Mouse (Mus musculus) left cerebral cortex, postnatal 25 days (tissue): ENCODE measurements at regions not wholly inside any gene's neighbourhood (a gene's known extent, or its start where the extent isn't known, plus 50 kb on each side); places are given as distances from the start of the nearest gene placed in this dataset.
"Not testable (repeated sequence)": the region's sequence is repeated elsewhere in the genome, so short reads cannot be mapped to it uniquely, and the experiment has no call there.

Experiments used
- DNase-seq, 2 experiments: peaks; one replicate each; pipeline ENCODE4 v3.0.0; 2022; ENCODE audit warnings: low spot score in 2 of 2, mixed read lengths in 1 of 2
- intact Hi-C: fragments of 180-260 bp; cut with DNase I; formaldehyde crosslinking; loops from one replicate; pipeline ENCODE4 v1.15.1; 2025

DNA sequence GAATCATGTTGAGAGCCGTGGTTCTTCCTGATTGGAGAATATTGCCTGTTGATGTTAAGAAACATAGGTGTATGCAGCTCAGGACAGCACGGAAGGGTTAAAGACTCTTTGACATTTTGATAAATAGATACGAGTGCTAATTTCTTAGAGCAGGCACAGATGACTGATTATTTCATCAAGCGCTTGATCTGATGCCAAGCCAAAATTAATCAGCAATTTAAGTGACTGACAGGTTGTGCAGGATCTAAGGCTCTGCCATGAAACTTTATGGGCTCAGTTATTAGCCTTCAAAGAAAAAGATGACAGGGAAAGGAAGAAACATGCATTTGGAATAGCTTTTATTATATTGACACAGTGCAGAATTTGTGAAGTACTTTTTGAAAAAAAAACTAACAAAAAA is 157.2 kb upstream of the Gje1 start:
- intact Hi-C loops = no loop called here
- DNase-seq = no peak

DNA sequence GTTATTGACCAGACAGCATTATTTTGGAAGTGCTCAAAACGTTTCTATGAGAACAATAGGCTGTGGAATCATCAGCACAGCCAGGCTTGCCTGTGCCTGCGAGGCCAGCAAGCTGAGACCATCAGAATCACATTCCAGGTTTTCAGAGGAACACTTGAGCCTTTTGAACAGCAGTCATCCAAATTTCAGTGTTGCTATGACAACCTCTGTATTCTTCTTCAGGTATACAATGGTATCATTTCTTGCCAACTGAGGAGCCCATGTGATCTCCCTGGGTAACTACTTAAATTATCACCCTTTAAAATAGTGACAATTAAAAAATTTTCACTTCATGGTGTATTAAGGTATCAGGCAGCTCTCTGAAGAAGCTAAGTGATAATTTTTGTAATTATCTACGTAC is 143.2 kb upstream of the Gje1 start:
- no peak for DNase-seq
- intact Hi-C loops = no loop called here

DNA sequence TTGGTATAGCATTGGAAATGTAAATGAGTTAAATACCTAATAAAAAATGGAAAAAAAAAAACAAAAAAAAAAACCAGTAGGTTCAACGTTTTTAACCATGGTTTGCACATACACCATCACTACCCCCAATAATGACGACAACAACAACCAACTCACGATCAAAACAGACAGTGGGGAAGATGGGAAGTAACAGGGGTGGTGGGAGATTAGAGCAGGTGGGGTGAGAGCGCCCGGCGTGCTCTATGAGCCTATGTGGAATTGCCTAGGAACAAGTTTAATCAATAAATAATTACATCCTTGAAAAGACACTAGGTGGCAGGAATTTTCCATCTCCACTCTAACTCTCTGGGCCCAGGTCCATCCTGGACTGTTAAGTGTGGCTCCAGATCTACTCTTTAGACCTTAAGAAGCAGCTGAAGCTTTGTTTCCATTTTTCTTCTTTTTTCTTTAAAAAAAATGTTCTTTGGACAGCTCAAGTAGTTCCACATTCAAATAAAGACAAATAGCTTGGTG is 142.2 kb upstream of the Gje1 start:
- no peak for DNase-seq
- intact Hi-C loops = no loop called here

DNA sequence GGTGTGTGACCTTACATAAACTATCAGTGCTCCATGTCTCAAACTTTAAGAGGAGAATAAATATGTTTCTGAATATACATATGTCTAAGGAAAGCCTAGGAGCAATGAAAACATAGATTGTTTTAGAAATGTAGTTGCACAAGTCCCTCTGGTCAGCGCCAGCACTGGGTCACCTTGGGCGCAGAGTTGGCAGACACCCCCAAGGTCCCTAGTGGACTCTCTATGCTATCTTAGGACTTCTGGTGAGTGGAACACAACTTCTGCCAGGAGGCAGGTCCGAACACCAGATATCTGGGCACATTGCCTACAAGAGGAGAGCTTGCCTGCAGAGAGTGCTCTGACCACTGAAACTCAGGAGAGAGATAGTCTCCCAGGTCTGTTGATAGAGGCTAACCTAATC is 128.6 kb upstream of the Gje1 start:
- intact Hi-C loops, DNase-seq: not testable (repeated sequence)

DNA sequence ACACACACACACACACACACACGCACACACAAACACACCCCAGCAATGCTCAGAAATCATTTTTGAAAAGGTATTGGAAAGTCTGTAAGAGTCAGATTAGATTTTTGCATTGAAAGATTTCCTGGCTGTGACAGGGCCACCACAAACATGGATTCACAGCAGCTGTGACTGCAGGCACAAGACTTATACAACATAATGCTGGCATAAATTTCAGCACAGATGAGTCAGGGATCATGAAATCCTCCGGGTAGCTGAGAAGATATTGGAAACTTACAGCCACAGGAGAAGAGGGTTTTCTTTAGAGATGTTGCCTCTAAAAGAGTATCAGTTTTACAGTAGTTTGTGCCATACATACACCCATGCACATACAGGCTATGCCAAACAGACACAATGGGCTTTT is 127.0 kb upstream of the Gje1 start:
- peak; percentile 10 to 48 for DNase-seq
- intact Hi-C loops = no loop called here
